Mouse (Mus musculus): ENCODE results near the gene Tln1. TPM values are rescaled to one million over a fixed set of nuclear protein-coding genes. Genes with fewer than 3 reads are reported as not detected.
A peak's percentile ranks its signal among the peaks of the same experiment; 100 is the strongest.

The Tln1 gene
- polyA plus RNA-seq, 1 experiment: 78.0 TPM

GRCm38 (mm10) chr4:43583421-43583820 is 20.9 kb upstream of the Tln1 start:
- H3K4me1 ChIP-seq (ENCODE audit: control insufficient read depth, insufficient read depth, insufficient read length, low read length): peaks cover 2% of the 10 kb centered on the region; the same call in 1 of the 2 replicates
- H3K4me3 ChIP-seq (ENCODE audit: low read depth, low read length): no peak overlapping the region
- H3K27me3 ChIP-seq (ENCODE audit: control insufficient read depth, insufficient read depth, low read length): no peaks in the 10 kb centered on the region
- TF ChIP-seq POLR2A (IDR thresholded peaks at IDR 0.05; ENCODE audit: low read depth, low read length) (no peak), CTCF (IDR thresholded peaks at IDR 0.05; ENCODE audit: extremely low read depth, insufficient read length, insufficient replicate concordance, low read depth, low read length) (no peak)
- H3K36me3 ChIP-seq (ENCODE audit: control insufficient read depth, insufficient read depth, low read length): peaks cover 30% of the 10 kb centered on the region
- 74% methylated on average over 7 of the region's 7 CpGs for WGBS
- H3K27ac ChIP-seq (ENCODE audit: insufficient read depth, low read depth, low read length): no peak overlapping the region

GRCm38 (mm10) chr4:43582241-43582640 is 19.8 kb upstream of the Tln1 start:
- no peak overlapping the region for H3K27ac ChIP-seq (ENCODE audit: insufficient read depth, low read depth, low read length)
- H3K27me3 ChIP-seq (ENCODE audit: control insufficient read depth, insufficient read depth, low read length): no peaks in the 10 kb centered on the region

GRCm38 (mm10) chr4:43581381-43581780 is 18.9 kb upstream of the Tln1 start:
- no peak overlapping the region for H3K27ac ChIP-seq (ENCODE audit: insufficient read depth, low read depth, low read length)
- TF ChIP-seq POLR2A (IDR thresholded peaks at IDR 0.05; ENCODE audit: low read depth, low read length) (no peak), CTCF (IDR thresholded peaks at IDR 0.05; ENCODE audit: extremely low read depth, insufficient read length, insufficient replicate concordance, low read depth, low read length) (no peak)
- no peaks in the 10 kb centered on the region for H3K27me3 ChIP-seq (ENCODE audit: control insufficient read depth, insufficient read depth, low read length)
- WGBS: 95% methylated on average over 12 of the region's 12 CpGs
- peaks cover 30% of the 10 kb centered on the region for H3K36me3 ChIP-seq (ENCODE audit: control insufficient read depth, insufficient read depth, low read length)
- H3K4me3 ChIP-seq (ENCODE audit: low read depth, low read length): no peak overlapping the region
- H3K4me1 ChIP-seq (ENCODE audit: control insufficient read depth, insufficient read depth, insufficient read length, low read length): peaks cover 10% of the 10 kb centered on the region

More at GRCm38 (mm10) chr4:43582241-43582640, 19.8 kb upstream of the Tln1 start:
- 82% methylated on average over 5 of the region's 5 CpGs for WGBS
- Histone ChIP-seq H3K4me1 (ENCODE audit: control insufficient read depth, insufficient read depth, insufficient read length, low read length) (peaks cover 5% of the 10 kb centered on the region), H3K4me3 (ENCODE audit: low read depth, low read length) (no peak overlapping the region), H3K36me3 (ENCODE audit: control insufficient read depth, insufficient read depth, low read length) (peaks cover 30% of the 10 kb centered on the region)
- TF ChIP-seq CTCF (IDR thresholded peaks at IDR 0.05; ENCODE audit: extremely low read depth, insufficient read length, insufficient replicate concordance, low read depth, low read length): no peak
- TF ChIP-seq POLR2A (IDR thresholded peaks at IDR 0.05; ENCODE audit: low read depth, low read length): no peak

GRCm38 (mm10) chr4:43580721-43581120 is 18.2 kb upstream of the Tln1 start:
- 92% methylated on average over 5 of the region's 5 CpGs for WGBS
- H3K36me3 ChIP-seq (ENCODE audit: control insufficient read depth, insufficient read depth, low read length): peaks cover 30% of the 10 kb centered on the region
- H3K27me3 ChIP-seq (ENCODE audit: control insufficient read depth, insufficient read depth, low read length): no peaks in the 10 kb centered on the region
- no peak overlapping the region for H3K4me3 ChIP-seq (ENCODE audit: low read depth, low read length)
- H3K27ac ChIP-seq (ENCODE audit: insufficient read depth, low read depth, low read length): no peak overlapping the region
- H3K4me1 ChIP-seq (ENCODE audit: control insufficient read depth, insufficient read depth, insufficient read length, low read length): peaks cover 12% of the 10 kb centered on the region
- TF ChIP-seq POLR2A (IDR thresholded peaks at IDR 0.05; ENCODE audit: low read depth, low read length) (no peak), CTCF (IDR thresholded peaks at IDR 0.05; ENCODE audit: extremely low read depth, insufficient read length, insufficient replicate concordance, low read depth, low read length) (no peak)

- no peak overlapping the region for H3K4me3 ChIP-seq (ENCODE audit: low read depth, low read length)
- H3K36me3 ChIP-seq (ENCODE audit: control insufficient read depth, insufficient read depth, low read length): peaks cover 30% of the 10 kb centered on the region
- peaks cover 16% of the 10 kb centered on the region for H3K4me1 ChIP-seq (ENCODE audit: control insufficient read depth, insufficient read depth, insufficient read length, low read length)
- 72% methylated on average over 6 of the region's 6 CpGs for WGBS
- no peak overlapping the region for H3K27ac ChIP-seq (ENCODE audit: insufficient read depth, low read depth, low read length)
- TF ChIP-seq CTCF (IDR thresholded peaks at IDR 0.05; ENCODE audit: extremely low read depth, insufficient read length, insufficient replicate concordance, low read depth, low read length) (no peak), POLR2A (IDR thresholded peaks at IDR 0.05; ENCODE audit: low read depth, low read length) (no peak)
- no peaks in the 10 kb centered on the region for H3K27me3 ChIP-seq (ENCODE audit: control insufficient read depth, insufficient read depth, low read length)
Observed at GRCm38 (mm10) chr4:43579731-43580130, 17.2 kb upstream of the Tln1 start.

- Histone ChIP-seq H3K4me3 (ENCODE audit: low read depth, low read length) (peak overlapping the region; percentile 85), H3K4me1 (ENCODE audit: control insufficient read depth, insufficient read depth, insufficient read length, low read length) (peaks cover 16% of the 10 kb centered on the region), H3K27me3 (ENCODE audit: control insufficient read depth, insufficient read depth, low read length) (no peaks in the 10 kb centered on the region), H3K27ac (ENCODE audit: insufficient read depth, low read depth, low read length) (no peak overlapping the region), H3K36me3 (ENCODE audit: control insufficient read depth, insufficient read depth, low read length) (peaks cover 30% of the 10 kb centered on the region)
- 3% methylated on average over 10 of the region's 10 CpGs for WGBS
- TF ChIP-seq CTCF (IDR thresholded peaks at IDR 0.05; ENCODE audit: extremely low read depth, insufficient read length, insufficient replicate concordance, low read depth, low read length) (no peak), POLR2A (IDR thresholded peaks at IDR 0.05; ENCODE audit: low read depth, low read length) (no peak)
Observed at GRCm38 (mm10) chr4:43579256-43579655, 16.8 kb upstream of the Tln1 start.

- Histone ChIP-seq H3K27ac (ENCODE audit: insufficient read depth, low read depth, low read length) (peak within 1 kb of the TSS; percentile 58), H3K36me3 (ENCODE audit: control insufficient read depth, insufficient read depth, low read length) (peaks cover 30% of the 10 kb centered on the region), H3K4me1 (ENCODE audit: control insufficient read depth, insufficient read depth, insufficient read length, low read length) (peaks cover 16% of the 10 kb centered on the region), H3K4me3 (ENCODE audit: low read depth, low read length) (peak within 1 kb of the TSS; percentile 85), H3K27me3 (ENCODE audit: control insufficient read depth, insufficient read depth, low read length) (no peaks in the 10 kb centered on the region)
- under 1% methylated on average over 76 of the region's 76 CpGs for WGBS
- peak; percentile 90 for TF ChIP-seq POLR2A (IDR thresholded peaks at IDR 0.05; ENCODE audit: low read depth, low read length)
- TF ChIP-seq CTCF (IDR thresholded peaks at IDR 0.05; ENCODE audit: extremely low read depth, insufficient read length, insufficient replicate concordance, low read depth, low read length): no peak
Observed at GRCm38 (mm10) chr4:43578376-43579204, 16.1 kb upstream of the Tln1 start, which contains the start of the genes Rgp1 and Gba2. Rgp1 (plus strand) TSS chr4:43578715. Gba2 (minus strand) TSS chr4:43578873.
